ENCODE assay signal across 8 mouse cellular contexts in genomic region chr10:75436604-75437217, GRCm38 (mm10). TPM values are rescaled to one million over a fixed set of nuclear protein-coding genes. Genes with fewer than 3 reads are reported as not detected.
DNase-seq lines count a peak whose midpoint lies in the region; ATAC-seq lines count a peak whose summit lies in the region.

No protein-coding gene starts in this region.

- H3K4me1 ChIP-seq in limb, embryonic 11.5 days (ENCODE audit: control insufficient read depth, insufficient read depth, low read length), result no peaks in the 10 kb centered on the region
- no peaks in the 10 kb centered on the region for H3K4me1 ChIP-seq in midbrain, embryonic 16.5 days (ENCODE audit: control insufficient read depth, insufficient read depth, low read length)

- DNase-seq in 3134 (ENCODE audit: extremely low read depth, insufficient read length, low spot score), result peak; percentile 49
- peak; percentile 81 to 83 for DNase-seq in adrenal gland, adult 18-20 months (ENCODE audit: low spot score in 2 of 2)
- DNase-seq in embryo, embryonic 10 days (ENCODE audit: low spot score), result peak; percentile 88
- DNase-seq in gastrocnemius, postnatal 36 days, result peak; percentile 49 to 68
- peak; percentile 91 for DNase-seq in kidney, adult 9 months
- DNase-seq in limb, embryonic 11.5 days (ENCODE audit: low spot score), result peak; percentile 90
- DNase-seq in spleen, postnatal 10 days (ENCODE audit: low spot score in 2 of 2), result peak; percentile 69 to 83

- H3K36me3 ChIP-seq in limb, embryonic 11.5 days (ENCODE audit: control insufficient read depth, insufficient read depth, low read length), result no peaks in the 10 kb centered on the region
- H3K36me3 ChIP-seq in midbrain, embryonic 16.5 days (ENCODE audit: control insufficient read depth, insufficient read depth, low read length), result no peaks in the 10 kb centered on the region

- 30% methylated on average over 3 of the region's 3 CpGs for WGBS in limb, embryonic 11.5 days
- WGBS in midbrain, embryonic 16.5 days, result 29% methylated on average over 3 of the region's 3 CpGs

- no peak overlapping the region for H3K9ac ChIP-seq in limb, embryonic 11.5 days (ENCODE audit: low read length)
- H3K9ac ChIP-seq in midbrain, embryonic 16.5 days (ENCODE audit: low read depth, low read length), result no peak overlapping the region

- no peaks in the 10 kb centered on the region for H3K9me3 ChIP-seq in limb, embryonic 11.5 days (ENCODE audit: control insufficient read depth, low read length)
- H3K9me3 ChIP-seq in midbrain, embryonic 16.5 days (replicated peaks; ENCODE audit: control insufficient read depth, low read length, poor library complexity, severe bottlenecking), result peaks cover 2% of the 10 kb centered on the region; the same call in 1 of the 2 replicates

- no peak overlapping the region for H3K4me2 ChIP-seq in limb, embryonic 11.5 days (ENCODE audit: low read depth, severe bottlenecking)
- H3K4me2 ChIP-seq in midbrain, embryonic 16.5 days (ENCODE audit: low read length), result no peak overlapping the region

- intact Hi-C loops in gastrocnemius, postnatal 36 days (cut with DNase I), result loop anchor here (2.0 to 5.0 kb wide), 5 partner anchors 50 to 254 kb away; partner anchors contain the start of gene Adora2a

- H3K27ac ChIP-seq in limb, embryonic 11.5 days (replicated peaks; ENCODE audit: low read depth, low read length), result no peak overlapping the region
- H3K27ac ChIP-seq in midbrain, embryonic 16.5 days (ENCODE audit: low read length), result no peak overlapping the region

- no peaks in the 10 kb centered on the region for H3K27me3 ChIP-seq in limb, embryonic 11.5 days (ENCODE audit: control insufficient read depth, insufficient read depth, low read length)
- no peaks in the 10 kb centered on the region for H3K27me3 ChIP-seq in midbrain, embryonic 16.5 days (ENCODE audit: control insufficient read depth, insufficient read depth, low read depth, low read length)

- no peak overlapping the region for H3K4me3 ChIP-seq in limb, embryonic 11.5 days (ENCODE audit: low read depth, low read length)
- no peak overlapping the region for H3K4me3 ChIP-seq in midbrain, embryonic 16.5 days (ENCODE audit: low read depth, low read length)

- ATAC-seq in limb, embryonic 11.5 days (ENCODE audit: insufficient number of reproducible peaks, low FRiP score, low TSS enrichment, low read depth), result no peak
- peak; percentile 58; the same call in 1 of the 2 replicates for ATAC-seq in midbrain, embryonic 16.5 days

RNA-seq across cellular contexts. Expression of gene Upb1, which starts 35.8 kb away (rescaled TPM):
- 1 to 10 TPM; 1.1 to 1.5 TPM for total RNA-seq in adrenal gland, adult 18-20 months (2021)
- total RNA-seq in gastrocnemius, postnatal 36 days (2021), result not detected
- 0.21 and 0.37 TPM in 2 replicates for polyA plus RNA-seq in limb, embryonic 11.5 days (2014; fragmentation: Nextera tagmentation; extraction: Ambion mirVana)
- 0.41 and 0.42 TPM in 2 replicates for polyA plus RNA-seq in midbrain, embryonic 16.5 days (2015; fragmentation: Nextera tagmentation; extraction: Ambion mirVana)
